Mouse (Mus musculus): ENCODE data around the gene OR5BS1P.

- TF ChIP-seq POLR2A (IDR thresholded peaks at IDR 0.05; ENCODE audit: extremely low read depth, insufficient read depth, low read length) = no peak
- TF ChIP-seq CTCF (IDR thresholded peaks at IDR 0.05; ENCODE audit: extremely low read depth, insufficient read depth, low read length) = no peak
Observed at GRCm38 (mm10) chr15:98521245-98521644, 51.5 kb downstream of the OR5BS1P start.

Data from cortical plate, adult 2 months (tissue).